Mouse (Mus musculus) frontal cortex, postnatal 14 days (tissue): ENCODE measurements around the gene Tfap2e.

Source experiments
- DNase-seq, 2 experiments: peaks; one replicate each; pipeline ENCODE4 v3.0.0; 2022; ENCODE audit warnings: low spot score in 2 of 2

Tfap2e gene

GRCm38 (mm10) chr4:126736001-126736414, at the start of gene Tfap2e:
Gene Tfap2e (minus strand): TSS chr4:126736240.
- no peak for DNase-seq

- DNase-seq, result peak in 1 of 2 experiments; percentile 30
Observed at GRCm38 (mm10) chr4:126782996-126783395, 47.0 kb upstream of the Tfap2e start.

GRCm38 (mm10) chr4:126782512-126782911, 46.5 kb upstream of the Tfap2e start:
- no peak for DNase-seq

- no peak for DNase-seq
Observed at GRCm38 (mm10) chr4:126781871-126782270, 45.8 kb upstream of the Tfap2e start.

- no peak for DNase-seq
Observed at GRCm38 (mm10) chr4:126779826-126780775, 44.1 kb upstream of the Tfap2e start.

GRCm38 (mm10) chr4:126779148-126779581, 43.1 kb upstream of the Tfap2e start:
- no peak for DNase-seq

GRCm38 (mm10) chr4:126775182-126775581, 39.1 kb upstream of the Tfap2e start:
- no peak for DNase-seq

- no peak for DNase-seq
Observed at GRCm38 (mm10) chr4:126773871-126774270, 37.8 kb upstream of the Tfap2e start.

- no peak for DNase-seq
Observed at GRCm38 (mm10) chr4:126770831-126771230, 34.8 kb upstream of the Tfap2e start.

GRCm38 (mm10) chr4:126769800-126770563, 33.9 kb upstream of the Tfap2e start:
- no peak for DNase-seq

GRCm38 (mm10) chr4:126763483-126763882, 27.4 kb upstream of the Tfap2e start:
- DNase-seq, result no peak

GRCm38 (mm10) chr4:126762586-126763359, 26.7 kb upstream of the Tfap2e start:
- DNase-seq, result no peak

- DNase-seq, result no peak
Observed at GRCm38 (mm10) chr4:126759435-126759834, 23.4 kb upstream of the Tfap2e start.

GRCm38 (mm10) chr4:126758299-126758698, 22.3 kb upstream of the Tfap2e start:
- DNase-seq, result no peak

GRCm38 (mm10) chr4:126756766-126757165, 20.7 kb upstream of the Tfap2e start:
- DNase-seq, result no peak

GRCm38 (mm10) chr4:126754736-126755374, 18.8 kb upstream of the Tfap2e start:
- DNase-seq, result no peak

GRCm38 (mm10) chr4:126754231-126754611, 18.2 kb upstream of the Tfap2e start:
- DNase-seq, result no peak

- peak; percentile 96 to 98 for DNase-seq
Observed at GRCm38 (mm10) chr4:126753268-126754230, 17.5 kb upstream of the Tfap2e start, which contains the start of the genes Ncdn and AU040320. Gene Ncdn (minus strand): TSS chr4:126753438. Gene AU040320 (plus strand): TSS chr4:126753544.

- DNase-seq, result no peak
Observed at GRCm38 (mm10) chr4:126752608-126753141, 16.6 kb upstream of the Tfap2e start.
